9 mouse cellular contexts compared by ENCODE assay signal in the genomic region with DNA sequence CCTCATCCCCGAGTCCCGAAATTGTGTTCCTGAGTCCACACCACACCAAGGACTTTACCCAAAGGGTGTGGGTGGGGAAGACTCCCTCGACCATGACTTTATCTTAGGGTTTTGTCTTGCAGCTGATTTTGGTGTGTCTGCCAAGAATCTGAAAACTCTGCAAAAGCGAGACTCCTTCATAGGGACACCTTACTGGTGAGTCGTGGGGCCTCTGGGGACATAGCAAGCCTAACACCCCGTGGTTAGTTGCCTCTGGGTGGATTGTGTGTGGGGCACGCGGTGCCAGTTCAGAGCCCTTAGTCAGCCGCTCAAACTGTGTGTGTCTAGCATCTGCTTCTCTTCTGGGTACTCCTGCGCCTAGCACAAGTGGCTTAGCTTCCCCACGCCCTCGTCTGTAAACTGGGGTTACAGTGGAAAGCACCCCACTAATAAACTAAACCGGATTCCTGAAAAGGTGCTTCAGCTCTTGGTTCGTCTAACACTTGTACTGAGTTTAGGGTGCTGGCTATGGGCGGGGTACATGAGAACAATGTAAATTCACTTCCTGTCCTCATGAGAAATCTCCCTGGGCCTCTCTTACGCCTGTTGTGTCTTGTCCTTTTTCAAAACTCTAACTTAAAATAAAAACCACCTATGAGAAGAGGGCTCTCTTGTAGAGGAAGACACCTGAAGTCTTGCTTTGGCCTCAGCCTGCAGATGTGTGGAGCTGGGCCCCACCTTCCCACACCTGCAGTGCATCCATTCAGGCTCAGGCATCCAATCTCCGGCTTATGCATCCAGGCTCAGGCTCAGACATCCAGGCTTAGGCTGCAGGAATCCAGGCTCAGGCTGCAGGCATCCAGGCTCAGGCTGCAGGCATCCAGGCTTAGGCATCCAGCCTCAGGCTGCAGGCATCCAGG. TPM values are rescaled to one million over a fixed set of nuclear protein-coding genes. Genes with fewer than 3 reads are reported as not detected.
DNase-seq lines count a peak whose midpoint lies in the region; ATAC-seq and TF ChIP-seq lines count a peak whose summit lies in the region.
"Had no signal": no experiment of that assay in that cellular context is flagged by ENCODE, and none has a peak within 500 bp of the region (broad histone marks: within the 10 kb centered on the region; RNA-seq: fewer than 3 reads in every experiment).

No protein-coding gene starts in this region.

- WGBS in heart, embryonic 14.5 days: 72% methylated on average over 17 of the region's 17 CpGs
- 72% methylated on average over 17 of the region's 17 CpGs for WGBS in heart, embryonic 11.5 days (ENCODE audit: insufficient replicate concordance)
- WGBS in hindbrain, embryonic 12.5 days: 78% methylated on average over 17 of the region's 17 CpGs

- H3K27me3 ChIP-seq in heart, embryonic 14.5 days (ENCODE audit: control insufficient read depth, insufficient read depth, low read length): no peaks in the 10 kb centered on the region
- no peaks in the 10 kb centered on the region for H3K27me3 ChIP-seq in heart, embryonic 11.5 days (ENCODE audit: control insufficient read depth, insufficient read depth, low read length)
- H3K27me3 ChIP-seq in CH12.LX (replicated peaks): no peaks in the 10 kb centered on the region
- no peaks in the 10 kb centered on the region for H3K27me3 ChIP-seq in hindbrain, embryonic 12.5 days
- H3K27me3 ChIP-seq: liver, embryonic 13.5 days had no signal

- TF ChIP-seq RAD21 in CH12.LX (IDR thresholded peaks at IDR 0.05; ENCODE audit: low read depth, low read length): no peak

- in situ Hi-C loops in CH12.LX (cut with MboI; ENCODE audit: low pct_ligation_motif_present, low pct_unique_long_range_greater_than_20kb, low sequenced_read_pairs): no loop called here

- no peak overlapping the region for H3K4me2 ChIP-seq in heart, embryonic 14.5 days (ENCODE audit: low read length)
- no peak overlapping the region for H3K4me2 ChIP-seq in heart, embryonic 11.5 days
- no peak overlapping the region for H3K4me2 ChIP-seq in CH12.LX (ENCODE audit: insufficient read depth, low read depth, poor library complexity, severe bottlenecking)
- H3K4me2 ChIP-seq in hindbrain, embryonic 12.5 days (replicated peaks): no peak overlapping the region
- H3K4me2 ChIP-seq: liver, embryonic 13.5 days had no signal

- peak overlapping the region; percentile 11; the same call in 1 of the 2 replicates for H3K9ac ChIP-seq in heart, embryonic 14.5 days (ENCODE audit: low read length)
- no peak overlapping the region for H3K9ac ChIP-seq in heart, embryonic 11.5 days (ENCODE audit: low read depth, low read length)
- H3K9ac ChIP-seq in CH12.LX (ENCODE audit: insufficient read depth, low read depth): no peak overlapping the region
- no peak overlapping the region for H3K9ac ChIP-seq in hindbrain, embryonic 12.5 days
- H3K9ac ChIP-seq: liver, embryonic 13.5 days had no signal

- dilution Hi-C loops in CH12.LX (cut with MboI; ENCODE audit: extremely low pct_ligation_motif_present, extremely low pct_unique_long_range_greater_than_20kb, low sequenced_read_pairs): no loop called here

- no peak for TF ChIP-seq EP300 in CH12.LX (IDR thresholded peaks at IDR 0.05; ENCODE audit: low read length)

- DNase-seq in CH12.LX (ENCODE audit: extremely low read depth) (peak; percentile 35), adipocyte (ENCODE audit: low spot score) (no peak)
- DNase-seq in frontal cortex, postnatal 36 days (ENCODE audit: low spot score in 2 of 2): no peak
- DNase-seq in embryo, embryonic 9.5 days (ENCODE audit: extremely low spot score): no peak

- TF ChIP-seq CTCF in CH12.LX (conservative IDR thresholded peaks at IDR 0.05 in 1 of 2, IDR thresholded peaks at IDR 0.05 in 1 of 2; ENCODE audit: low read depth in 2 of 2, low read length in 2 of 2): no peak

- no peak overlapping the region for H3K4me3 ChIP-seq in heart, embryonic 14.5 days (ENCODE audit: control insufficient read depth in 1 of 2, insufficient read depth in 1 of 2, low read depth in 1 of 2, low read length in 2 of 2)
- no peak overlapping the region for H3K4me3 ChIP-seq in heart, embryonic 11.5 days (ENCODE audit: low read depth, low read length)
- no peak overlapping the region for H3K4me3 ChIP-seq in CH12.LX (replicated peaks in 1 of 3; ENCODE audit: low read depth in 2 of 3, low read length in 2 of 3, poor library complexity in 1 of 3)
- no peak overlapping the region for H3K4me3 ChIP-seq in hindbrain, embryonic 12.5 days
- H3K4me3 ChIP-seq: liver, embryonic 13.5 days had no signal

- no peaks in the 10 kb centered on the region for H3K79me2 ChIP-seq in CH12.LX (replicated peaks; ENCODE audit: control insufficient read depth, extremely low read depth, insufficient read depth, poor library complexity, severe bottlenecking)

- H3K27ac ChIP-seq in heart, embryonic 14.5 days (replicated peaks in 1 of 2; ENCODE audit: control insufficient read depth in 1 of 2, insufficient read depth in 1 of 2, low read depth in 2 of 2, low read length in 2 of 2): no peak overlapping the region
- no peak overlapping the region for H3K27ac ChIP-seq in heart, embryonic 11.5 days (ENCODE audit: low read depth, low read length)
- no peak overlapping the region for H3K27ac ChIP-seq in CH12.LX (ENCODE audit: insufficient read depth, low read depth)
- no peak overlapping the region for H3K27ac ChIP-seq in hindbrain, embryonic 12.5 days
- H3K27ac ChIP-seq: liver, embryonic 13.5 days had no signal

- ATAC-seq in heart, embryonic 14.5 days (ENCODE audit: insufficient number of reproducible peaks, insufficient read depth, low FRiP score, low read depth): 0 out of 2 replicates have a peak, but pooled peaks have one; percentile 14
- ATAC-seq in heart, embryonic 11.5 days (replicated peaks; ENCODE audit: insufficient number of reproducible peaks, low FRiP score, low TSS enrichment): no peak
- 0 out of 2 replicates have a peak, but pooled peaks have one; percentile 5 for ATAC-seq in hindbrain, embryonic 12.5 days (ENCODE audit: low FRiP score)
- 0 out of 2 replicates have a peak, but pooled peaks have one; percentile 4 for ATAC-seq in monocyte, adult 5-6 weeks (replicated peaks; ENCODE audit: insufficient number of reproducible peaks, low FRiP score, low TSS enrichment, poor library complexity, severe bottlenecking)

- TF ChIP-seq POLR2A in CH12.LX (IDR thresholded peaks at IDR 0.05; ENCODE audit: low read depth, low read length): no peak

- H3K9me3 ChIP-seq in heart, embryonic 14.5 days (ENCODE audit: control insufficient read depth, low read length): no peaks in the 10 kb centered on the region
- H3K9me3 ChIP-seq in heart, embryonic 11.5 days (replicated peaks; ENCODE audit: control insufficient read depth, low read length): no peaks in the 10 kb centered on the region
- no peaks in the 10 kb centered on the region for H3K9me3 ChIP-seq in CH12.LX (replicated peaks; ENCODE audit: low read length)
- no peaks in the 10 kb centered on the region for H3K9me3 ChIP-seq in hindbrain, embryonic 12.5 days (replicated peaks)
- H3K9me3 ChIP-seq: liver, embryonic 13.5 days had no signal

- H3K36me3 ChIP-seq in heart, embryonic 14.5 days (ENCODE audit: control insufficient read depth, insufficient read depth, low read length): no peaks in the 10 kb centered on the region
- H3K36me3 ChIP-seq in heart, embryonic 11.5 days (ENCODE audit: control insufficient read depth, insufficient read depth, low read length): no peaks in the 10 kb centered on the region
- peaks cover 23 to 85% of the 10 kb centered on the region in 2 experiments for H3K36me3 ChIP-seq in CH12.LX (replicated peaks in 1 of 2; ENCODE audit: control insufficient read depth in 1 of 2, insufficient read depth in 1 of 2, low read length in 1 of 2)
- H3K36me3 ChIP-seq in hindbrain, embryonic 12.5 days: no peaks in the 10 kb centered on the region

- H3K4me1 ChIP-seq in heart, embryonic 14.5 days (ENCODE audit: control insufficient read depth in 2 of 2, insufficient read depth in 2 of 2, low read length in 2 of 2): peaks cover 0 to 2% of the 10 kb centered on the region in 2 experiments; a peak in 2 of 4 replicates
- H3K4me1 ChIP-seq in heart, embryonic 11.5 days (ENCODE audit: control insufficient read depth, insufficient read depth, low read length): peaks cover 6% of the 10 kb centered on the region; the same call in 1 of the 2 replicates
- peaks cover 11 to 58% of the 10 kb centered on the region in 2 experiments for H3K4me1 ChIP-seq in CH12.LX (ENCODE audit: control insufficient read depth in 1 of 2, insufficient read depth in 2 of 2)
- H3K4me1 ChIP-seq in hindbrain, embryonic 12.5 days: 0 out of 2 replicates have a peak, but pooled peaks cover 6% of the 10 kb centered on the region

TF ChIP-seq in CH12.LX, 34 proteins besides CTCF, POLR2A, EP300 and RAD21 (continues in another document):
- TF ChIP-seq MAFK (IDR thresholded peaks at IDR 0.05; ENCODE audit: insufficient replicate concordance, low read length) (no peak), TCF12 (IDR thresholded peaks at IDR 0.05; ENCODE audit: low read depth, low read length) (peak; percentile 15; the same call in 1 of the 2 replicates)

RNA-seq across cellular contexts. Expression of gene Stk10, which starts 54.3 kb away (rescaled TPM):
- polyA plus RNA-seq in heart, embryonic 14.5 days (2014; fragmentation: Nextera tagmentation; extraction: Ambion mirVana): 1.6 and 2.2 TPM in 2 replicates
- polyA plus RNA-seq in heart, embryonic 11.5 days (2014; fragmentation: Nextera tagmentation; extraction: Ambion mirVana): 1.6 TPM in 2 replicates
- total RNA-seq in CH12.LX (2012; rRNA removed) (18.6 and 23.2 TPM in 2 replicates), CH12.LX (2014; rRNA removed) (19.2 and 20.0 TPM in 2 replicates)
- polyA plus RNA-seq in CH12.LX (2012; ENCODE audit: insufficient read length, low read depth): 37.4 and 40.3 TPM in 2 replicates
- polyA plus RNA-seq in hindbrain, embryonic 12.5 days (2016; fragmentation: Nextera tagmentation; extraction: Ambion mirVana): 2.5 and 3.3 TPM in 2 replicates
- total RNA-seq in monocyte, adult 5-6 weeks (2017): 432 to 527 TPM (median 505 TPM) in 3 replicates

RNA-seq across cellular contexts. Expression of gene Fbxw11, which starts 55.1 kb away (rescaled TPM):
- polyA plus RNA-seq in heart, embryonic 14.5 days (2014; fragmentation: Nextera tagmentation; extraction: Ambion mirVana): 63.1 and 63.4 TPM in 2 replicates
- 51.0 and 74.8 TPM in 2 replicates for polyA plus RNA-seq in heart, embryonic 11.5 days (2014; fragmentation: Nextera tagmentation; extraction: Ambion mirVana)
- total RNA-seq in CH12.LX (2012; rRNA removed): 55.9 and 58.5 TPM in 2 replicates
- 82.8 and 85.0 TPM in 2 replicates for total RNA-seq in CH12.LX (2014; rRNA removed)
- 45.0 and 54.5 TPM in 2 replicates for polyA plus RNA-seq in CH12.LX (2012; ENCODE audit: insufficient read length, low read depth)
- polyA plus RNA-seq in hindbrain, embryonic 12.5 days (2016; fragmentation: Nextera tagmentation; extraction: Ambion mirVana): 111 and 112 TPM in 2 replicates
- total RNA-seq in monocyte, adult 5-6 weeks (2017): 57.1 to 117 TPM (median 73.5 TPM) in 3 replicates

RNA-seq across cellular contexts. Expression of gene Efcab9, which starts 55.6 kb away (rescaled TPM):
- 0.35 TPM in 1 of 2 replicates, not detected in the other for polyA plus RNA-seq in heart, embryonic 14.5 days (2014; fragmentation: Nextera tagmentation; extraction: Ambion mirVana)
- polyA plus RNA-seq in heart, embryonic 11.5 days (2014; fragmentation: Nextera tagmentation; extraction: Ambion mirVana): 0.27 and 0.59 TPM in 2 replicates
- total RNA-seq in CH12.LX (2012; rRNA removed) (0.25 TPM in 1 of 2 replicates, not detected in the other), CH12.LX (2014; rRNA removed) (not detected in 2 replicates)
- polyA plus RNA-seq in CH12.LX (2012; ENCODE audit: insufficient read length, low read depth): 1.1 and 1.5 TPM in 2 replicates
- not detected in 2 replicates for polyA plus RNA-seq in hindbrain, embryonic 12.5 days (2016; fragmentation: Nextera tagmentation; extraction: Ambion mirVana)
- total RNA-seq in monocyte, adult 5-6 weeks (2017): 9.8 to 11.3 TPM (median 10.5 TPM) in 3 replicates
